Mouse (Mus musculus): ENCODE data around the gene Rere. TPM values are rescaled to one million over a fixed set of nuclear protein-coding genes. Genes with fewer than 3 reads are reported as not detected.
"Not testable (repeated sequence)": the region's sequence is repeated elsewhere in the genome, so short reads cannot be mapped to it uniquely, and the experiment has no call there.

The Rere gene
- polyA plus RNA-seq, 2 experiments = 28.5 to 43.3 TPM

DNA sequence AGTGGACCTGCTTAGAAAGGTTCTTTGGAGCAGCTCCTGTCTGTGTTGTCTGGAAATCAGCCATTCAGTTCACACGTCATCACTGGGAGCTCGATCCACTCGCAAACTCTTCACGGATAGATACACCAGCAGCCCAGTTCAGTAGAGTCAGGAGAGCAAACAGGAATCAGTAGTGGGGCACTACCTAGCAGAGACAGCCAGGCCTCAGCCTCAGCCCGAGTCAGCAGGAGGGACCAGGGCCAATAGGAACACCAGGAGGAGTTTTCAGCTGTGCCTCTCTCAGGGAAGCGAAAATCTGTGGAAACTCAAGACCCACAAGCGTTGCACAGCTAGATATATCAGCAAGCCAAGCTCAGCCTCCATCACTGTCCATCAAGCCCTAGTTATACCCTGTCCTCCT is 264.3 kb downstream of the Rere start:
- H3K4me2 ChIP-seq (replicated peaks; ENCODE audit: low read depth, low read length, severe bottlenecking) = no peak overlapping the region
- H3K36me3 ChIP-seq (ENCODE audit: control insufficient read depth, insufficient read depth, low read length) = peaks cover 31% of the 10 kb centered on the region
- DNase-seq (ENCODE audit: low spot score) (no peak), ATAC-seq (ENCODE audit: low FRiP score, low read depth) (no peak)
- no peaks in the 10 kb centered on the region for H3K9me3 ChIP-seq (ENCODE audit: control insufficient read depth, low read length)
- no peaks in the 10 kb centered on the region for H3K4me1 ChIP-seq (ENCODE audit: control insufficient read depth, insufficient read depth, low read length)
- H3K9ac ChIP-seq (ENCODE audit: low read depth, low read length, severe bottlenecking) = no peak overlapping the region
- TF ChIP-seq POLR2A (IDR thresholded peaks at IDR 0.05; ENCODE audit: borderline replicate concordance, extremely low read depth, insufficient read depth, insufficient read length) = no peak
- WGBS = 88% methylated on average over 7 of the region's 7 CpGs
- H3K27ac ChIP-seq (replicated peaks; ENCODE audit: low read depth, low read length) = no peak overlapping the region
- H3K4me3 ChIP-seq (replicated peaks; ENCODE audit: low read length) = no peak overlapping the region
- H3K27me3 ChIP-seq (ENCODE audit: control insufficient read depth, insufficient read depth, low read length) = no peaks in the 10 kb centered on the region

DNA sequence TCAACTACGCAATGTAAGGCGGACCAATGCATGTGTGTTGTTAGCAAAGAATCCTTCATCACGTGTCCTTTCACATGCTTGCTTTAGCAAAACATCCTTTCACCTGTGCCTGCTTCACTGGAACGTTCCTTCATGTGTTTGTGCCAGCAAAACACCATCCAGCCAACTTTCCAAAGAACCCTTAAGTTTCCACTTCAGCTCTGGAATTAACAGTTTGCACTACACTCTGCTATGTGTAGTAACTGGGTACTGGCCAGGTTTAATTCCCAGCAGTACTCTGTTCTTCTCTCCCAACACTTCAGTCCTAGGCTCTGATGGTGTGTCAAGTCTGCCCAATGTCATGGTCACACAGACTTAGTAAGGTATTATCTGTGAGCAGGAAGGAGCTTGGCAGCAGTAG is 264.9 kb downstream of the Rere start:
- DNase-seq (ENCODE audit: low spot score); H3K4me3 ChIP-seq (replicated peaks; ENCODE audit: low read length); H3K4me1 ChIP-seq (ENCODE audit: control insufficient read depth, insufficient read depth, low read length); H3K9me3 ChIP-seq (ENCODE audit: control insufficient read depth, low read length); H3K9ac ChIP-seq (ENCODE audit: low read depth, low read length, severe bottlenecking); ATAC-seq (ENCODE audit: low FRiP score, low read depth); H3K4me2 ChIP-seq (replicated peaks; ENCODE audit: low read depth, low read length, severe bottlenecking); H3K27ac ChIP-seq (replicated peaks; ENCODE audit: low read depth, low read length); H3K27me3 ChIP-seq (ENCODE audit: control insufficient read depth, insufficient read depth, low read length): not testable (repeated sequence)
- WGBS = 93% methylated on average over 4 of the region's 4 CpGs
- H3K36me3 ChIP-seq (ENCODE audit: control insufficient read depth, insufficient read depth, low read length) = peaks cover 27% of the 10 kb centered on the region

- TF ChIP-seq POLR2A (IDR thresholded peaks at IDR 0.05; ENCODE audit: borderline replicate concordance, extremely low read depth, insufficient read depth, insufficient read length) = no peak
- WGBS = 88% methylated on average over 9 of the region's 9 CpGs
- no peak overlapping the region for H3K27ac ChIP-seq (replicated peaks; ENCODE audit: low read depth, low read length)
- no peaks in the 10 kb centered on the region for H3K9me3 ChIP-seq (ENCODE audit: control insufficient read depth, low read length)
- no peak overlapping the region for H3K9ac ChIP-seq (ENCODE audit: low read depth, low read length, severe bottlenecking)
- no peak for ATAC-seq (ENCODE audit: low FRiP score, low read depth)
- H3K4me3 ChIP-seq (replicated peaks; ENCODE audit: low read length) = no peak overlapping the region
- no peak for DNase-seq (ENCODE audit: low spot score)
- no peak overlapping the region for H3K4me2 ChIP-seq (replicated peaks; ENCODE audit: low read depth, low read length, severe bottlenecking)
- H3K4me1 ChIP-seq (ENCODE audit: control insufficient read depth, insufficient read depth, low read length) = no peaks in the 10 kb centered on the region
- H3K27me3 ChIP-seq (ENCODE audit: control insufficient read depth, insufficient read depth, low read length) = no peaks in the 10 kb centered on the region
- H3K36me3 ChIP-seq (ENCODE audit: control insufficient read depth, insufficient read depth, low read length) = peaks cover 27% of the 10 kb centered on the region
These were observed 267.9 kb downstream of the Rere start for GRCm38 (mm10) chr4:150549393-150549792.

- no peak for TF ChIP-seq POLR2A (IDR thresholded peaks at IDR 0.05; ENCODE audit: borderline replicate concordance, extremely low read depth, insufficient read depth, insufficient read length)
- Histone ChIP-seq H3K4me3 (replicated peaks; ENCODE audit: low read length) (no peak overlapping the region), H3K9me3 (ENCODE audit: control insufficient read depth, low read length) (no peaks in the 10 kb centered on the region), H3K27ac (replicated peaks; ENCODE audit: low read depth, low read length) (no peak overlapping the region), H3K27me3 (ENCODE audit: control insufficient read depth, insufficient read depth, low read length) (no peaks in the 10 kb centered on the region), H3K4me2 (replicated peaks; ENCODE audit: low read depth, low read length, severe bottlenecking) (no peak overlapping the region), H3K36me3 (ENCODE audit: control insufficient read depth, insufficient read depth, low read length) (peaks cover 27% of the 10 kb centered on the region), H3K4me1 (ENCODE audit: control insufficient read depth, insufficient read depth, low read length) (no peaks in the 10 kb centered on the region), H3K9ac (ENCODE audit: low read depth, low read length, severe bottlenecking) (no peak overlapping the region)
- no peak for ATAC-seq (ENCODE audit: low FRiP score, low read depth)
- no peak for DNase-seq (ENCODE audit: low spot score)
- 88% methylated on average over 12 of the region's 12 CpGs for WGBS
These were observed 268.7 kb downstream of the Rere start for GRCm38 (mm10) chr4:150549989-150550716.

GRCm38 (mm10) chr4:150551390-150551789 is 269.9 kb downstream of the Rere start:
- Histone ChIP-seq H3K9ac (ENCODE audit: low read depth, low read length, severe bottlenecking) (no peak overlapping the region), H3K36me3 (ENCODE audit: control insufficient read depth, insufficient read depth, low read length) (peaks cover 17% of the 10 kb centered on the region), H3K4me2 (replicated peaks; ENCODE audit: low read depth, low read length, severe bottlenecking) (no peak overlapping the region), H3K27me3 (ENCODE audit: control insufficient read depth, insufficient read depth, low read length) (no peaks in the 10 kb centered on the region), H3K27ac (replicated peaks; ENCODE audit: low read depth, low read length) (no peak overlapping the region), H3K4me1 (ENCODE audit: control insufficient read depth, insufficient read depth, low read length) (peaks cover 5% of the 10 kb centered on the region), H3K9me3 (ENCODE audit: control insufficient read depth, low read length) (no peaks in the 10 kb centered on the region), H3K4me3 (replicated peaks; ENCODE audit: low read length) (no peak overlapping the region)
- TF ChIP-seq POLR2A (IDR thresholded peaks at IDR 0.05; ENCODE audit: borderline replicate concordance, extremely low read depth, insufficient read depth, insufficient read length) = no peak
- ATAC-seq (ENCODE audit: low FRiP score, low read depth) (no peak), DNase-seq (ENCODE audit: low spot score) (no peak)
- WGBS = 83% methylated on average over 4 of the region's 4 CpGs
